Mouse (Mus musculus): Measurements from ENCODE around the gene Gm49601. TPM values are rescaled to one million over a fixed set of nuclear protein-coding genes. Genes with fewer than 3 reads are reported as not detected.
A peak's percentile ranks its signal among the peaks of the same experiment; 100 is the strongest.

The Gm49601 gene
- polyA plus RNA-seq, 1 experiment from 2014 or later = 10.0 TPM

GRCm38 (mm10) chr16:18628206-18628947 is 2.1 kb upstream of the Gm49601 start:
- peak overlapping the region; percentile 76 for H3K27ac ChIP-seq
- no peak for ATAC-seq
- H3K9me3 ChIP-seq (replicated peaks) = no peaks in the 10 kb centered on the region
- WGBS = 61% methylated on average over 7 of the region's 7 CpGs
- peak overlapping the region; percentile 86 for H3K4me3 ChIP-seq
- peaks cover 24% of the 10 kb centered on the region for H3K36me3 ChIP-seq (ENCODE audit: poor library complexity, severe bottlenecking)
- peak overlapping the region; percentile 88 for H3K4me2 ChIP-seq
- peaks cover 47% of the 10 kb centered on the region for H3K27me3 ChIP-seq
- H3K4me1 ChIP-seq = peaks cover 43% of the 10 kb centered on the region
- peak overlapping the region; percentile 93 for H3K9ac ChIP-seq

GRCm38 (mm10) chr16:18627163-18627562 is 936 bp upstream of the Gm49601 start:
- Histone ChIP-seq H3K9me3 (replicated peaks) (no peaks in the 10 kb centered on the region), H3K27me3 (peaks cover 59% of the 10 kb centered on the region), H3K4me1 (peaks cover 43% of the 10 kb centered on the region), H3K4me3 (peak overlapping the region; percentile 86), H3K36me3 (ENCODE audit: poor library complexity, severe bottlenecking) (peaks cover 36% of the 10 kb centered on the region), H3K27ac (no peak overlapping the region), H3K9ac (peak overlapping the region; percentile 93; the same call in 1 of the 2 replicates), H3K4me2 (peak overlapping the region; percentile 88)
- WGBS = 54% methylated on average over 3 of the region's 3 CpGs
- ATAC-seq = no peak

- Histone ChIP-seq H3K27ac (no peak overlapping the region), H3K4me2 (peak overlapping the region; percentile 88), H3K4me3 (peak overlapping the region; percentile 86), H3K36me3 (ENCODE audit: poor library complexity, severe bottlenecking) (peaks cover 44% of the 10 kb centered on the region), H3K4me1 (peaks cover 56% of the 10 kb centered on the region), H3K9me3 (replicated peaks) (no peaks in the 10 kb centered on the region), H3K27me3 (peaks cover 72% of the 10 kb centered on the region), H3K9ac (peak overlapping the region; percentile 70)
- peak; percentile 0; the same call in 1 of the 2 replicates for ATAC-seq
- 14% methylated on average over 26 of the region's 26 CpGs for WGBS
Observed at GRCm38 (mm10) chr16:18625791-18626311, 376 bp downstream of the Gm49601 start.

- H3K4me2 ChIP-seq = no peak overlapping the region
- H3K4me3 ChIP-seq = no peak overlapping the region
- peaks cover 56% of the 10 kb centered on the region for H3K4me1 ChIP-seq
- H3K36me3 ChIP-seq (ENCODE audit: poor library complexity, severe bottlenecking) = peaks cover 44% of the 10 kb centered on the region
- H3K9ac ChIP-seq = no peak overlapping the region
- no peak overlapping the region for H3K27ac ChIP-seq
- no peaks in the 10 kb centered on the region for H3K9me3 ChIP-seq (replicated peaks)
- no peak for ATAC-seq
- WGBS = 42% methylated on average over 14 of the region's 14 CpGs
- H3K27me3 ChIP-seq = peaks cover 75% of the 10 kb centered on the region
Observed at GRCm38 (mm10) chr16:18625097-18625496, 1.1 kb downstream of the Gm49601 start.

- no peak overlapping the region for H3K4me2 ChIP-seq
Observed at GRCm38 (mm10) chr16:18624641-18625040, 1.6 kb downstream of the Gm49601 start.

GRCm38 (mm10) chr16:18623751-18624540 is 2.3 kb downstream of the Gm49601 start:
- no peak overlapping the region for H3K9ac ChIP-seq
- no peaks in the 10 kb centered on the region for H3K9me3 ChIP-seq (replicated peaks)
- H3K4me1 ChIP-seq = peaks cover 52% of the 10 kb centered on the region
- 33% methylated on average over 15 of the region's 15 CpGs for WGBS
- H3K27ac ChIP-seq = no peak overlapping the region
- no peak overlapping the region for H3K4me2 ChIP-seq
- no peak overlapping the region for H3K4me3 ChIP-seq
- no peak for ATAC-seq
- H3K36me3 ChIP-seq (ENCODE audit: poor library complexity, severe bottlenecking) = peaks cover 44% of the 10 kb centered on the region
- peaks cover 87% of the 10 kb centered on the region for H3K27me3 ChIP-seq

More at GRCm38 (mm10) chr16:18624641-18625040, 1.6 kb downstream of the Gm49601 start:
- Histone ChIP-seq H3K9me3 (replicated peaks) (no peaks in the 10 kb centered on the region), H3K4me1 (peaks cover 55% of the 10 kb centered on the region), H3K36me3 (ENCODE audit: poor library complexity, severe bottlenecking) (peaks cover 44% of the 10 kb centered on the region), H3K9ac (no peak overlapping the region), H3K27ac (no peak overlapping the region), H3K27me3 (peaks cover 80% of the 10 kb centered on the region), H3K4me3 (no peak overlapping the region)
- no peak for ATAC-seq
- 25% methylated on average over 15 of the region's 15 CpGs for WGBS

GRCm38 (mm10) chr16:18622916-18623750 is 3.1 kb downstream of the Gm49601 start:
- WGBS = 31% methylated on average over 29 of the region's 29 CpGs
- Histone ChIP-seq H3K36me3 (ENCODE audit: poor library complexity, severe bottlenecking) (peaks cover 44% of the 10 kb centered on the region), H3K27ac (no peak overlapping the region), H3K9me3 (replicated peaks) (no peaks in the 10 kb centered on the region), H3K4me3 (no peak overlapping the region), H3K4me1 (peaks cover 44% of the 10 kb centered on the region), H3K9ac (no peak overlapping the region), H3K27me3 (peaks cover 95% of the 10 kb centered on the region), H3K4me2 (no peak overlapping the region)
- no peak for ATAC-seq

GRCm38 (mm10) chr16:18622019-18622418 is 4.2 kb downstream of the Gm49601 start, which contains the start of gene Gp1bb:
Gene Gp1bb, minus strand, starts transcription at chr16:18622403.
- peaks cover 44% of the 10 kb centered on the region for H3K36me3 ChIP-seq (ENCODE audit: poor library complexity, severe bottlenecking)
- H3K9ac ChIP-seq = no peak within 1 kb of the TSS

GRCm38 (mm10) chr16:18621362-18622001 is 4.7 kb downstream of the Gm49601 start:
- Histone ChIP-seq H3K9ac (peak overlapping the region; percentile 55; the same call in 1 of the 2 replicates), H3K4me1 (peaks cover 32% of the 10 kb centered on the region), H3K27me3 (peaks cover 93% of the 10 kb centered on the region), H3K4me2 (peak overlapping the region; percentile 79), H3K36me3 (ENCODE audit: poor library complexity, severe bottlenecking) (peaks cover 44% of the 10 kb centered on the region), H3K9me3 (replicated peaks) (no peaks in the 10 kb centered on the region), H3K4me3 (peak overlapping the region; percentile 44), H3K27ac (no peak overlapping the region)
- 4% methylated on average over 38 of the region's 38 CpGs for WGBS
- no peak for ATAC-seq

More at GRCm38 (mm10) chr16:18622019-18622418, 4.2 kb downstream of the Gm49601 start, which contains the start of gene Gp1bb:
- Histone ChIP-seq H3K27me3 (peaks cover 94% of the 10 kb centered on the region), H3K9me3 (replicated peaks) (no peaks in the 10 kb centered on the region), H3K4me1 (peaks cover 37% of the 10 kb centered on the region), H3K4me3 (peak within 1 kb of the TSS; percentile 44), H3K27ac (no peak within 1 kb of the TSS), H3K4me2 (peak within 1 kb of the TSS; percentile 79)
- ATAC-seq = no peak
- 9% methylated on average over 17 of the region's 17 CpGs for WGBS

- H3K4me1 ChIP-seq = peaks cover 25% of the 10 kb centered on the region
- peak overlapping the region; percentile 44 for H3K4me3 ChIP-seq
- WGBS = 1% methylated on average over 72 of the region's 74 CpGs
- peaks cover 44% of the 10 kb centered on the region for H3K36me3 ChIP-seq (ENCODE audit: poor library complexity, severe bottlenecking)
- peak; percentile 28; the same call in 1 of the 2 replicates for ATAC-seq
- peak overlapping the region; percentile 79 for H3K4me2 ChIP-seq
- no peak overlapping the region for H3K27ac ChIP-seq
- H3K9me3 ChIP-seq (replicated peaks) = no peaks in the 10 kb centered on the region
- H3K9ac ChIP-seq = peak overlapping the region; percentile 55
- peaks cover 86% of the 10 kb centered on the region for H3K27me3 ChIP-seq
Observed at GRCm38 (mm10) chr16:18620601-18621361, 5.4 kb downstream of the Gm49601 start.

Data from forebrain, embryonic 13.5 days (tissue).